Mouse (Mus musculus): ENCODE measurements at regions not wholly inside any gene's neighbourhood (a gene's known extent, or its start where the extent isn't known, plus 50 kb on each side); places are given as distances from the start of the nearest gene placed in this dataset.

- no peak for DNase-seq (ENCODE audit: low read depth, low spot score)
These were observed 57.9 kb upstream of the Ammecr1 start for GRCm38 (mm10) chrX:143024325-143024971.

DNA sequence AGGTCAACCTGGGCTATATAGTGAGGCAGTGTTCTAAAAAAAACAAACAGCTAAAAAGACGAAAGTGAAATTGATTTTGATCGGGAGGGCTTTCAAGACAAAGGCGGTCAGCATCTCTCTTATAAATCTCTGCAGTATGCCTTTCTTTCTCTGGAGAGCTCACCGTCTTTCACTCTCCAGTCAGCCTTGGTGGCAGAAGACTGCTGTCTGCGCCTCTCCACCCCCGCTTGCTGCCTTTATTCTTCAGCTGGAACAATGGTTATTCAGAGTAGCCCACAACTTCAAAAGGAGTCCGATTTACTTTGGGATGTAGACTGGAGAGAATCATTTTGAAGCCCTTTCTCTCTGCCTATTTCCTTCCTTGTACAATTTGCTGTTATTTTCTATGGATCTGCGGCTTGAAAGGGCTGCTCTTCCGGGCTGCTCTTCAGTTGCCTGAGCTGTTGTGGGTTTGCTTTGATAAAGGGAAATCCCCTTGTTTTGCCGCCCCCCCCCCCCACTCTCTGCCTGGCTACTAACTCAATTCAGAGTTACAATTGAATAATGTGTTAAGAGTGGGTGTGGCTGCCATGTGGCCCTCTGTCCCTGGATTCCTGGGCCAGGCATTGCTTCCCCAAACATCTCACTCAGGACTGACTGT, 64.0 kb upstream of the Ammecr1 start:
- no peak for DNase-seq (ENCODE audit: low read depth, low spot score)

DNA sequence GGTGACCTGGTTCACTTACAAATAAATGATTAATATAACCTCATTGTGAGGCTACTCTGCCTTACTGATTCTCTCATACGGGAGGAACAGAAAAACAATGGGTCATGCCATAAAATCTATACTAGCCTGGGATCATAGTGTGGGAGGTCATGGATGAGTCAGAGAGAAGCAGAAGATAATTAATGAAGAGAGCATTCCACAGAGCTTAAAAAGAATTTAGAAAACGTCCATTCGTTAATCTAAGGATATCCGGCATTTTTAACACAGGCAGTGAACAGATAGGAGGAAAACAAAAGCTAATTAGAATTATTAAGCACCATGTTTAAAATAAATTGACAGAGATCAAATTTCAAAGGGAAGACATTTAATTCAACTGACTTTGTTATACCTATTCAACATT, 59.5 kb upstream of the Rtl9 start:
- DNase-seq (ENCODE audit: low read depth, low spot score): no peak

DNA sequence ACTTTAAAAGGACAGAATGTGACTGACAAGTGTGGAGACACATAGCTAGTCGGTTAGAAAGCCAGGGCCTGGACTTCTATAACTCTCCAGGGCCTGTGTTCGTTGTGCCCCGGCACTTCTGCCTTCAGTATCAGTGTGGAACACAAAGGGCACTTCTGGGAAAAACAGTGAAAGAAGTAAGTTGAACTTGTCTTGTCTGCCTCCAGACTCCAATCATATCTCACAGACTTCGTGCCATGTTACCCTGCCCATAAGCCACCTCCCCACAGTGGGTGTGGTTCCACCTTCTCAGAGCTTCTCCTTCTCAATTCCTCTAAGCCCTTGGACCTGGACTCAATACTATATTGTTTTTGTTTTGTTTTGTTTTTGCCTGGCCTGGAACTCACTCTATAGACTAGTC, 55.1 kb upstream of the Rtl9 start:
- DNase-seq (ENCODE audit: low read depth, low spot score): peak; percentile 61

DNA sequence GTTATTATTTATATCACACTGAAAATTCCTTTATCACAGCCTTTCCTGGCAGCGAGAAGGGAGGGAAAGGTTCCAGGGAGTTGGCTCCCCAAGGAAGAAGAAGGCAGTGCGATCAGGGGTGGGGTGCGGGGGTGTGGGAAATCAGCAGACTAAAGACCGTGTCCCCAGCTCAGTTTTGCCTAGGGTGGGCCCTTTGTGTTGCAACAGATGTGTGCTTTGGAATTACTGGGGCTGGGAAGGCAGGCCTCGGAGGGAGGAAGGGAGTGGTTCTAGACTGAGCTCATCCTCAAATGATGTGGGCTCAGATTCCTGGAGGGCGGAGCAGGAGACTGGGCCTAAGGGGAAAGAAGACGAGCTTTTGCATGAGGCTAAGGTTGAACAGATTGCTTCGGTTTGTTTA, 53.1 kb upstream of the Rtl9 start:
- no peak for DNase-seq (ENCODE audit: low read depth, low spot score)
